In the genomic region with DNA sequence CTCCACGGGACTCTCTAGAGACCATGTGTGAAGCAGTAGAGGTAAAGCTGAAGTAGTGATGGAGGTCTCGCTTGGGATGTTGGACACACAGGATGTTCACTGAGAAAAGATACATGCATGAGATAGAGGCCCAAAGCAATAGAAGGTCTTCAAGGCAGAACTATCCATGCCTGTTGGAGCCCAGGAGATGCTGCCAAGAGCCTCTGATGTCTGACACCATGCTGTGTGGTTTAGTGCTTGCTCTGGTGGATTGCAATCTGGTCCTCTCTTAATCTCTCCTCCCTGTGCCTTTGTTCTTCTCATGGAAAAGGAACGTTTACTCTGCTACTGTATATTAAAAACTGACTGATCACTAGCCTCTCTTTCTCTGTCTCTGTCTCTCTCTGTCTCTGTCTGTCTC, we compare ENCODE assay signal across 25 mouse cellular contexts.
"Had no signal": no experiment of that assay in that cellular context is flagged by ENCODE, and none has a peak within 500 bp of the region (broad histone marks: within the 10 kb centered on the region; RNA-seq: fewer than 3 reads in every experiment).

No protein-coding gene starts in this region.

- H3K9me3 ChIP-seq: heart, embryonic 13.5 days; heart, embryonic 15.5 days; hindbrain, embryonic 12.5 days; kidney, embryonic 15.5 days; limb, embryonic 13.5 days; limb, embryonic 15.5 days; liver, embryonic 12.5 days had no signal

- H3K4me3 ChIP-seq: heart, embryonic 13.5 days; heart, embryonic 15.5 days; hindbrain, embryonic 12.5 days; kidney, embryonic 15.5 days; limb, embryonic 13.5 days; limb, embryonic 15.5 days; liver, embryonic 12.5 days had no signal

- H3K27ac ChIP-seq: heart, embryonic 13.5 days; heart, embryonic 15.5 days; hindbrain, embryonic 12.5 days; hindbrain, embryonic 14.5 days; hindbrain, postnatal 0 days; kidney, embryonic 15.5 days; kidney, postnatal 0 days; limb, embryonic 13.5 days; limb, embryonic 15.5 days; liver, embryonic 12.5 days; liver, embryonic 14.5 days had no signal

- H3K36me3 ChIP-seq: heart, embryonic 13.5 days; heart, embryonic 15.5 days; hindbrain, embryonic 12.5 days; kidney, embryonic 15.5 days; limb, embryonic 13.5 days; limb, embryonic 15.5 days; liver, embryonic 12.5 days had no signal

- H3K4me1 ChIP-seq: heart, embryonic 13.5 days; heart, embryonic 15.5 days; hindbrain, embryonic 12.5 days; kidney, embryonic 15.5 days; limb, embryonic 13.5 days; limb, embryonic 15.5 days; liver, embryonic 12.5 days had no signal

- H3K27me3 ChIP-seq: hindbrain, embryonic 12.5 days; kidney, embryonic 15.5 days; limb, embryonic 15.5 days; liver, embryonic 12.5 days had no signal

- DNase-seq: gastrocnemius, postnatal 14 days; gastrocnemius, postnatal 36 days; heart, adult 18-20 months; heart, postnatal 14 days; heart, postnatal 36 days; kidney, adult 11 months; kidney, adult 2 months; kidney, adult 9 months; kidney, postnatal 14 days; kidney, postnatal 36 days; layer of hippocampus, adult 9-11 months; layer of hippocampus, postnatal 36 days; left cerebral cortex, postnatal 4 days; lung, adult 18-20 months had no signal
